ENCODE assay signal across 19 mouse cellular contexts in the genomic region with DNA sequence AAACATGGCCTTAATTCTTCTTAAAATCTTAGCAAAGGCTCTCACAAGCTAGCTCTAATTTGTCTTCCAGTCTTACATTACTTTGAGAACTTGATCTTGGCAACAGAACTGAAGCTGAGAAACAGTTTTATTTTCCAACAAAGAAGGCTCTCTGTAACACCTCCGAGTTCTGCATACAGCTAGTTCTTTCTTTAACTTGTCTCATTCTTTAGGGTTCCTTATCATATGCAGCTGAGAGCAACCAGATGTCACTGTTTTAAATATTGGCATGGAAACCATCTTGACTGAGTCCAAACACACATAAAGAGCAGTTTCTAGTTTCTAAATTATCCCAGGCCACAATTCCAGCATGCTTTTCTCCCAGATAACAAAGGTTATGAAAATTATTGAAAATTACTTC.
DNase-seq lines count a peak whose midpoint lies in the region; ATAC-seq and TF ChIP-seq lines count a peak whose summit lies in the region.
"Had no signal": no experiment of that assay in that cellular context is flagged by ENCODE, and none has a peak within 500 bp of the region (broad histone marks: within the 10 kb centered on the region; RNA-seq: fewer than 3 reads in every experiment).

No protein-coding gene starts in this region.

- no peak for TF ChIP-seq POLR2A in heart, adult 2 months (IDR thresholded peaks at IDR 0.05; ENCODE audit: insufficient read depth, low read depth, low read length)

- TF ChIP-seq CTCF in heart, adult 2 months (IDR thresholded peaks at IDR 0.05): no peak

- H3K4me1 ChIP-seq in heart, embryonic 11.5 days (ENCODE audit: control insufficient read depth, insufficient read depth, low read length): no peaks in the 10 kb centered on the region
- no peaks in the 10 kb centered on the region for H3K4me1 ChIP-seq in heart, adult 2 months (ENCODE audit: control insufficient read depth, insufficient read depth, low read length)
- H3K4me1 ChIP-seq: embryonic facial prominence, embryonic 12.5 days; hindbrain, embryonic 10.5 days; midbrain, embryonic 10.5 days had no signal

- H3K9ac ChIP-seq in heart, embryonic 11.5 days (ENCODE audit: low read depth, low read length): no peak overlapping the region
- no peak overlapping the region for H3K9ac ChIP-seq in heart, adult 2 months (ENCODE audit: low read depth, low read length)
- H3K9ac ChIP-seq: embryonic facial prominence, embryonic 12.5 days; liver, embryonic 14.5 days had no signal

- H3K36me3 ChIP-seq in heart, embryonic 11.5 days (ENCODE audit: control insufficient read depth, insufficient read depth, low read length): no peaks in the 10 kb centered on the region
- H3K36me3 ChIP-seq in heart, adult 2 months (ENCODE audit: control insufficient read depth, insufficient read depth, low read length): no peaks in the 10 kb centered on the region
- H3K36me3 ChIP-seq: embryonic facial prominence, embryonic 12.5 days; hindbrain, embryonic 10.5 days; midbrain, embryonic 10.5 days had no signal

- TF ChIP-seq EP300 in heart, adult 2 months (IDR thresholded peaks at IDR 0.05; ENCODE audit: insufficient read depth, low read depth, low read length): no peak

- no peaks in the 10 kb centered on the region for H3K9me3 ChIP-seq in heart, embryonic 11.5 days (replicated peaks; ENCODE audit: control insufficient read depth, low read length)
- H3K9me3 ChIP-seq: embryonic facial prominence, embryonic 12.5 days; hindbrain, embryonic 10.5 days; midbrain, embryonic 10.5 days had no signal

- H3K79me2 ChIP-seq in heart, adult 2 months (replicated peaks; ENCODE audit: control insufficient read depth, insufficient read depth, low read length): no peaks in the 10 kb centered on the region

- no peak overlapping the region for H3K4me2 ChIP-seq in heart, embryonic 11.5 days
- H3K4me2 ChIP-seq: embryonic facial prominence, embryonic 12.5 days had no signal

- 19% methylated on average over 1 of the region's 1 CpGs for WGBS in heart, embryonic 11.5 days (ENCODE audit: insufficient replicate concordance)
- 30% methylated on average over 1 of the region's 1 CpGs for WGBS in heart, adult 2 months

- no peak for DNase-seq in heart, adult 2 months
- peak; percentile 47 to 61 for DNase-seq in left cerebral cortex, adult 9 months (ENCODE audit: low spot score in 2 of 2)
- no peak for DNase-seq in left cerebral cortex, postnatal 10 days (ENCODE audit: extremely low spot score in 1 of 2, low spot score in 2 of 2)
- DNase-seq in right cerebral cortex, adult 18-20 months: peak; percentile 58
- no peak for DNase-seq in right cerebral cortex, postnatal 14 days
- no peak for DNase-seq in spleen, adult 18-20 months
- DNase-seq: cerebellum, adult 8-10 months; gastrocnemius, postnatal 25 days; kidney, adult 11 months; kidney, postnatal 10 days; layer of hippocampus, postnatal 36 days; thymus, postnatal 14 days had no signal

- ATAC-seq in heart, embryonic 11.5 days (replicated peaks; ENCODE audit: insufficient number of reproducible peaks, low FRiP score, low TSS enrichment): no peak
- ATAC-seq: hindbrain, postnatal 0 days had no signal

- H3K4me3 ChIP-seq in heart, embryonic 11.5 days (ENCODE audit: low read depth, low read length): no peak overlapping the region
- H3K4me3 ChIP-seq in heart, adult 2 months: no peak overlapping the region
- H3K4me3 ChIP-seq: embryonic facial prominence, embryonic 12.5 days; hindbrain, embryonic 10.5 days; midbrain, embryonic 10.5 days had no signal

- peak overlapping the region; percentile 35; the same call in 1 of the 2 replicates for H3K27ac ChIP-seq in heart, embryonic 11.5 days (ENCODE audit: low read depth, low read length)
- no peak overlapping the region for H3K27ac ChIP-seq in heart, adult 2 months
- H3K27ac ChIP-seq: embryonic facial prominence, embryonic 12.5 days; hindbrain, embryonic 10.5 days; hindbrain, postnatal 0 days; liver, embryonic 14.5 days; macrophage; midbrain, embryonic 10.5 days had no signal

- no peaks in the 10 kb centered on the region for H3K27me3 ChIP-seq in heart, embryonic 11.5 days (ENCODE audit: control insufficient read depth, insufficient read depth, low read length)
- no peaks in the 10 kb centered on the region for H3K27me3 ChIP-seq in heart, adult 2 months (ENCODE audit: control insufficient read depth, insufficient read depth, low read length)
- H3K27me3 ChIP-seq: embryonic facial prominence, embryonic 12.5 days had no signal

- intact Hi-C loops in heart, adult 2 months (cut with DNase I): no loop called here
- intact Hi-C loops in left cerebral cortex, postnatal 10 days (cut with DNase I): no loop called here

Comparison
In these comparisons a context has a peak if more than half of its experiments do, and no peak if none do; other contexts are left out.
1. DNase-seq: peak in left cerebral cortex, adult 9 months (2 of 2) and right cerebral cortex, adult 18-20 months (single experiment); none in heart, adult 2 months (0 of 2), left cerebral cortex, postnatal 10 days (0 of 2), right cerebral cortex, postnatal 14 days (single experiment) and spleen, adult 18-20 months (0 of 2).